Mouse (Mus musculus) liver, embryonic 11.5 days (tissue): ENCODE results near the gene Tnni3k. TPM values are rescaled to one million over a fixed set of nuclear protein-coding genes. Genes with fewer than 3 reads are reported as not detected.

Source experiments
- ATAC-seq: fragments of 200-750 bp; cut with Nextera tagmentation; replicated peaks from 2 replicates; pipeline ENCODE4 v1.8.0; 2017; ENCODE audit warnings: moderate number of reproducible peaks, mild to moderate bottlenecking, moderate TSS enrichment, moderate library complexity; ENCODE audit not compliant: low FRiP score
- DNase-seq: peaks from one replicate; pipeline ENCODE4 v3.0.0-alpha.2; 2017; ENCODE audit warnings: low spot score
- H3K27ac ChIP-seq: fragments of 300-500 bp; sonication (generic); 2 replicates; pipeline ENCODE4 v1.5.1; 2014; ENCODE audit warnings: mild to moderate bottlenecking, low read depth, low read length, control low read depth
- H3K27me3 ChIP-seq: fragments of 300-500 bp; sonication (generic); replicated peaks from 2 replicates; pipeline ENCODE4 v1.6.1; 2014; ENCODE audit warnings: low read length, mixed read lengths; ENCODE audit not compliant: control insufficient read depth, insufficient read depth
- H3K36me3 ChIP-seq: fragments of 300-500 bp; sonication (generic); 2 replicates; pipeline ENCODE4 v1.6.1; 2014; ENCODE audit warnings: mild to moderate bottlenecking, low read length, moderate library complexity, mixed read lengths; ENCODE audit not compliant: control insufficient read depth, insufficient read depth
- H3K4me1 ChIP-seq: fragments of 300-500 bp; sonication (generic); replicated peaks from 2 replicates; pipeline ENCODE4 v1.6.1; 2014; ENCODE audit warnings: low read length, mixed read lengths; ENCODE audit not compliant: control insufficient read depth, insufficient read depth
- H3K4me2 ChIP-seq: fragments of 300-500 bp; sonication (generic); 2 replicates; pipeline ENCODE4 v1.6.1; 2014; ENCODE audit warnings: mild to moderate bottlenecking, control low read depth, moderate library complexity
- H3K4me3 ChIP-seq: fragments of 300-500 bp; sonication (generic); 2 replicates; pipeline ENCODE4 v1.5.1; 2014; ENCODE audit warnings: low read depth, low read length, control low read depth
- H3K9ac ChIP-seq: fragments of 300-500 bp; sonication (generic); 2 replicates; pipeline ENCODE4 v1.6.1; 2014; ENCODE audit warnings: low read depth, low read length, control low read depth
- H3K9me3 ChIP-seq: fragments of 300-500 bp; sonication (generic); 2 replicates; pipeline ENCODE4 v1.6.1; 2016; ENCODE audit warnings: low read length, inconsistent platforms, mixed read lengths; ENCODE audit not compliant: control insufficient read depth
- WGBS: fragments of 180-500 bp; shearing (Covaris S2); extraction: QIAGEN DNeasy Blood & Tissue Kit; methylation state at CpG from one replicate; pipeline ENCODE4 v1.1.7; 2014; 5-methylcytosine and 5-hydroxymethylcytosine counted together
- polyA plus RNA-seq: library from polyadenylated mRNA; unstranded; fragments of >200 nt; fragmentation: Nextera tagmentation; extraction: Ambion mirVana; gene quantifications from 2 replicates; pipeline ENCODE4 v1.2.1, GENCODE M21; 2014

The Tnni3k gene
- polyA plus RNA-seq, 1 experiment from 2014 or later, result 0.14 TPM

DNA sequence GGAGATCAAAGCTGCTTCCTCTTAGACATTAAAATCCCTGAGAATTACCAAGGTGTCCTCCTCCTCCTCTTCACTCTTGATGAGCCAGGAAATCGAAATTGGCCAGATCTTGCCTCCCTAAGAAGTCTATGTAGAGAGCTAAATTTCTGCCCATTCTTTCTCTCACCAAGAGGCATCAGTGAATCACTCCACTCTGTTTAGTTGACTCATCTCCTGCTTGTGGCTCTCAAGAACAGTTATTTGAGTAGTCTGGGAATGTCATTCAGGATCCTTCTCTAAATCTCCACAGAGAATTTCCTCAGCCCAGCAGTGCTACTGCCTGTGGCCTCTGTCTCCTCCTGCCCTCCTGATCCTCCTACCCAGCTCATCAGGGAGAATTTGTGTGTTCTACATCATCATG lies 139.6 kb downstream of the Tnni3k start:
- Histone ChIP-seq H3K4me2 (no peak overlapping the region), H3K9ac (no peak overlapping the region), H3K4me3 (no peak overlapping the region), H3K4me1 (no peaks in the 10 kb centered on the region), H3K27ac (no peak overlapping the region), H3K27me3 (no peaks in the 10 kb centered on the region), H3K36me3 (no peaks in the 10 kb centered on the region), H3K9me3 (no peaks in the 10 kb centered on the region)
- 24% methylated on average over 1 of the region's 1 CpGs for WGBS
- no peak for DNase-seq
- ATAC-seq, result no peak

DNA sequence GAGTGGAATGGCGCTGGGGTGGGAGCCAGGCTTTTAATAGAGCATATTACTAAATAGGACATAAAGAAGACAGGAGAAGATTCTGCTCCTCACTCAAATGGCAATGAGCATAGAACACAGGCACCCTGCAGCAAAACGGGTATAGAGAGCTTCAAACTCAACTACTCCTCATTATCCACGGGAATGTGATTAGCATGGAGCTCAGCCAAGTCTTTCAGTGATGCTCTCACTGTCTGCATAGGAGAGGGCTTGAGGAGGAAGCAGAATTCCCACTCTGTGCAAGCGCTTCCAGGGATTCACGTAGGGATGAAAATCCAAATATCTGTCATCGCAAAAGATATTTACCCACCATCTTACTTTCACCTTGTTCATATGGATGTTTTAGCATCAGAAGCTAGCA lies 141.6 kb downstream of the Tnni3k start:
- ATAC-seq, result no peak
- no peaks in the 10 kb centered on the region for H3K36me3 ChIP-seq
- H3K9me3 ChIP-seq, result no peaks in the 10 kb centered on the region
- H3K27ac ChIP-seq, result no peak overlapping the region
- H3K4me1 ChIP-seq, result no peaks in the 10 kb centered on the region
- 70% methylated on average over 6 of the region's 6 CpGs for WGBS
- no peaks in the 10 kb centered on the region for H3K27me3 ChIP-seq
- no peak overlapping the region for H3K9ac ChIP-seq
- H3K4me2 ChIP-seq, result no peak overlapping the region
- no peak for DNase-seq
- H3K4me3 ChIP-seq, result no peak overlapping the region

DNA sequence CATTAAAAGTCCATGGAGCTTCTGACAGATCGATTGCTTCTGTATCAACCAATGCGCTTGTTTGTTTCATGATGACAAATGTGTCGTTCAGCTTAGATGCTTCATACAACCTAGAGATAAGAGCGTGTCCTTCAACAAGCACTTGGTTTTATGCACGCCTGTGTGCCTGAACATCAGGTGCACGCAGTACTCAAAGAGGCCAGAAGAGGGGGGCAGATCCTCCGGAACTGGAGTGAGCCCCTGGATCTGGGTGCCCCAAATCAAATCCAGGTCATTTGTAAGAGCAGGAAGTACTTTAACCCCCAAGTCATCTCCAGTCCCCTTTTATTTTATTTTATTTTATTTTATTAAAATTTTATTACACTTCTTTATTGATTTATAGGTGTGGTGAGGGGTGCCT lies 158.5 kb downstream of the Tnni3k start:
- Histone ChIP-seq H3K4me2 (no peak overlapping the region), H3K36me3 (no peaks in the 10 kb centered on the region), H3K4me1 (no peaks in the 10 kb centered on the region), H3K9ac (no peak overlapping the region), H3K9me3 (no peaks in the 10 kb centered on the region), H3K27me3 (no peaks in the 10 kb centered on the region), H3K27ac (no peak overlapping the region), H3K4me3 (no peak overlapping the region)
- 58% methylated on average over 7 of the region's 7 CpGs for WGBS
- DNase-seq (no peak), ATAC-seq (peak; percentile 62)

DNA sequence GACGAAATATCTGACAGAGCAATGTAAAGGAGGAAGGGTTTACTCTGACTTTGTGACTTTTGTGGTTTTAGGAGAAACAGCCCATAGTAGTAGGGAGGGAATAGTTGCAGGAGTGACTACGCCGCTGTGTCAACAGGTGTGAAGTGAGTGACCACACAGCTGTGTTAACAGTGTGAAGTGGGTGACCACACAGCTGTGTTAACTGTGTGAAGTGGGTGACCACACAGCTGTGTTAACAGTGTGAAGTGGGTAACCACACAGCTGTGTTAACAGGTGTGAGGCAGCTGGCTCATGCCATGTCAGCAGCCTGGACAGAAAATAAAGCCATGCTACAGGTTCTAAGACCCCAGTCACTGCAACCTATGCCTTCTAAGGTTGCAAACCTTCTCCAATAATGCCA lies 162.0 kb downstream of the Tnni3k start:
- WGBS, result 85% methylated on average over 3 of the region's 3 CpGs
- no peaks in the 10 kb centered on the region for H3K4me1 ChIP-seq
- ATAC-seq, result no peak
- no peaks in the 10 kb centered on the region for H3K27me3 ChIP-seq
- H3K9me3 ChIP-seq, result no peaks in the 10 kb centered on the region
- no peak overlapping the region for H3K4me2 ChIP-seq
- no peak for DNase-seq
- no peak overlapping the region for H3K9ac ChIP-seq
- H3K27ac ChIP-seq, result no peak overlapping the region
- H3K36me3 ChIP-seq, result no peaks in the 10 kb centered on the region
- H3K4me3 ChIP-seq, result no peak overlapping the region

DNA sequence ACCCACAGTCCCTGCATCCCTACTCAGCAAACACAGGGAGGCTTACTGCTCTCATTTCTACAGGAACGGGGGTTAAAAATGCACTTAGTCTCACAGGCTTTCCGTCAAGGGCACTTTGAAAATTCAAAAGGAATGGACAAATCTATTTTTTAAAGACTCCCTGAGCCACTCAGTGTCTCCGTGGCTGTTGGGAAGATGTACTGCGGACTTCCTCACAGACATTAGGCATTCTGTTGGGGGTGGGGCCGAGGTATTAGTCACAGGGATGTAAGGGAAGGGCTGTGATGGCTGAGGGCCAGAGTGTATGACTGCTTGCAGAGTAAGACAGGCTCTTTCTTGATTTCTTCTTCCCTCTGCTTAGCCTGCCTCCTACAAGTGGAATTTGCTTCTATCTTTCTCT lies 169.8 kb downstream of the Tnni3k start:
- Histone ChIP-seq H3K9me3 (no peaks in the 10 kb centered on the region), H3K4me3 (no peak overlapping the region), H3K4me2 (peak overlapping the region; percentile 44), H3K9ac (no peak overlapping the region), H3K36me3 (no peaks in the 10 kb centered on the region), H3K4me1 (peaks cover 10% of the 10 kb centered on the region), H3K27ac (no peak overlapping the region), H3K27me3 (no peaks in the 10 kb centered on the region)
- 19% methylated on average over 5 of the region's 5 CpGs for WGBS
- DNase-seq (no peak), ATAC-seq (no peak)

DNA sequence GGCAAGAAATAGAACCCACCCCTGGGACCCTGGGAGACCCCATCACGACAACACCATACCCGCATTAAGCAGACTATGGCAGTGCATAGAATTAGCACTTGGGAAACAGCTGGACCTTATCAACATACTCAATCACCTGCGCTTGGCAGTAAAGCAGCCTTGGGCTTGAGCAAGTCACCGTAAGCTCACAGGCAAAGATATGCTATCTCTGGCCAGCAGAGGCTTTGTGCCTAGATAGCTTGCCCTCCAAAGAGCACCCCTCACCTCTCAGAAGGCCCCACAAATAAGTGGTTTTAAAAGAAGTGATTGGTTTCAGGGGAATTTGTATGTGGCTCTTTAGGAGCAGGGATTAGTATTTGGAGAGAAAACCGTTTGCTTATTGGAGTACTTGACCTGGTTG lies 170.2 kb downstream of the Tnni3k start:
- DNase-seq (no peak), ATAC-seq (peak; percentile 83)
- Histone ChIP-seq H3K9me3 (no peaks in the 10 kb centered on the region), H3K27ac (no peak overlapping the region), H3K4me2 (peak overlapping the region; percentile 44), H3K27me3 (no peaks in the 10 kb centered on the region), H3K4me3 (no peak overlapping the region), H3K36me3 (no peaks in the 10 kb centered on the region), H3K4me1 (peaks cover 10% of the 10 kb centered on the region), H3K9ac (no peak overlapping the region)
- WGBS, result 1% methylated on average over 5 of the region's 5 CpGs

DNA sequence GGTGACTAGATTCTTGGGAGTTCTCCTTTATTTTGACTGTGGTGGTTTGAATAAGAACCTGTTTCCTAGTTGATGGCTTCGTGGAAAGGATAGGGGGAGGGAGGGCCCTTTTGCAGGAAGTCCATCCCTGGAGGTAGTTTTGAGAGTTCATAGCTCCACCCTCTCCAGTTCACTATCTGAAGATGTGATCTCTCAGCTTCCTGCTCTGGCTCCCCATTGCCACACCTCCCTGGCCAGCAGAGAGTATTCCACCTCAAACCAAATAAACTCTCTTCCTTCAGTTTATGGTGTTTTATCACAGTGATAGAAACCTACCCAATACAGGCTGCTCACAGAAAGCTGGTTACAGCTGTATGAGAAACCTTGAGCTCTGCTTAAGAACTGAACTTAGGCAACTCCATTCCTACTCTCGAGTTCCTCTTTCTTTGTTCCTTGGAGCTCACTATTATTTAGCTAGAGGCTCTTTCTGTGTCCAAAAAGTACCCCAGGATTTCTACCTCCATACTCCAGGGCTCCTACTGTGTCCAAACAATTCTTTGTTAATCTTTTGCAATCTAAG lies 173.7 kb downstream of the Tnni3k start:
- WGBS, result 46% methylated on average over 2 of the region's 2 CpGs

DNA sequence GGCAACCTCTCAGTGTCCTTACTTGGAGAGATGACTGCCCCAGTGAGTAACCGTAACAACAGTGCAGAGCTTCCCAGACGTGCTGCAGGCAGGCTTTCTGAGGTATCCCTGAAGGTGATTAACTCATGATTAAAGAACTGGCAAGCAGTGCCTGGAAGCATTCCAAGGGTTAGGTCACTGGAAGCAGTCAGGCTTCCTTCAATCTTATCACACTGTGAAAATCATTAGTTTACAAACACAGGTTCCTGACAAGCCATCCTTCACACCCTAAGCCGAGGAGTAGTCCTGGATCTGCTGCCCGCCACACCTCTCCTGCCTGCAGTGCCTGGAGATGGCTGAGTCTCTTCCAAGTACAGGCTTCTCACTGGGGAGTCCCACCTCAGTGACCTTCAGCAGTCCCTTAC lies 174.7 kb downstream of the Tnni3k start:
- Histone ChIP-seq H3K4me2 (no peak overlapping the region), H3K9ac (no peak overlapping the region), H3K27me3 (no peaks in the 10 kb centered on the region), H3K9me3 (no peaks in the 10 kb centered on the region), H3K4me3 (no peak overlapping the region), H3K27ac (no peak overlapping the region), H3K4me1 (peaks cover 9% of the 10 kb centered on the region), H3K36me3 (no peaks in the 10 kb centered on the region)
- DNase-seq, result no peak
- WGBS, result 54% methylated on average over 4 of the region's 4 CpGs
- no peak for ATAC-seq

More for the DNA sequence above, 173.7 kb downstream of the Tnni3k start:
- ATAC-seq (no peak), DNase-seq (no peak)
- peaks cover 10% of the 10 kb centered on the region for H3K4me1 ChIP-seq
- no peaks in the 10 kb centered on the region for H3K27me3 ChIP-seq
- no peak overlapping the region for H3K4me3 ChIP-seq
- H3K4me2 ChIP-seq, result no peak overlapping the region
- no peak overlapping the region for H3K27ac ChIP-seq
- H3K9ac ChIP-seq, result no peak overlapping the region
- no peaks in the 10 kb centered on the region for H3K9me3 ChIP-seq
- no peaks in the 10 kb centered on the region for H3K36me3 ChIP-seq

DNA sequence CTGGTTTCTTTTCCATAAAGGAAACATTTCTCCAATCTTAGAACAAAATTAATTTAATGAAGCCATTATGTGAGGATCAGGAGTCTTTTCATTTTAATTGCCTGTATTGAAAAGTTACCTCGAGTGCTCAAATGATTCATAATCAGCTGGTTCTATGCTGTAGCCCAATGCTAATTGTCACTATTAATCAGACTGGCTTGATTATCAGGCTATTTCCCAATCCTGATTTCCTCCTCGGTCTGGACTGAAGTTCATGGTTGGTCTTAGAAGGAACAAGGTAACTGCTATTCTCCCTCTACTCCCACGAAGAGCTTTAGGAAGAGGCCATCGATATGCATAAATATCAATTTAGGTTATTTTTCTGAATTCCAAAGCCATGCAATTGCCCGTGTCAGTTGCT lies 175.1 kb downstream of the Tnni3k start:
- Histone ChIP-seq H3K9ac (no peak overlapping the region), H3K4me3 (no peak overlapping the region), H3K36me3 (no peaks in the 10 kb centered on the region), H3K27ac (no peak overlapping the region), H3K9me3 (no peaks in the 10 kb centered on the region), H3K4me1 (peaks cover 5% of the 10 kb centered on the region), H3K4me2 (no peak overlapping the region), H3K27me3 (no peaks in the 10 kb centered on the region)
- DNase-seq, result no peak
- no peak for ATAC-seq
- WGBS, result 69% methylated on average over 5 of the region's 5 CpGs
